Mouse (Mus musculus) stomach, embryonic 16.5 days (tissue): ENCODE results near the gene Tbc1d8. TPM values are rescaled to one million over a fixed set of nuclear protein-coding genes. Genes with fewer than 3 reads are reported as not detected.
A peak's percentile ranks its signal among the peaks of the same experiment; 100 is the strongest.

Source experiments
- ATAC-seq: fragments of 200-750 bp; cut with Nextera tagmentation; 2 replicates; pipeline ENCODE4 v1.8.0; 2017; ENCODE audit warnings: moderate number of reproducible peaks, moderate TSS enrichment; ENCODE audit not compliant: insufficient read depth, low FRiP score
- H3K27ac ChIP-seq: fragments of 300-500 bp; sonication (generic); 2 replicates; pipeline ENCODE4 v1.5.1; 2014; ENCODE audit warnings: low read length
- H3K27me3 ChIP-seq: fragments of 300-500 bp; sonication (generic); 2 replicates; pipeline ENCODE4 v1.6.1; 2014; ENCODE audit warnings: low read length, control low read depth, mixed read lengths; ENCODE audit not compliant: control insufficient read depth, insufficient read depth
- H3K36me3 ChIP-seq: fragments of 300-500 bp; sonication (generic); 2 replicates; pipeline ENCODE4 v1.6.1; 2014; ENCODE audit warnings: low read length; ENCODE audit not compliant: control insufficient read depth, insufficient read depth
- H3K4me1 ChIP-seq: fragments of 300-500 bp; sonication (generic); 2 replicates; pipeline ENCODE4 v1.6.1; 2014; ENCODE audit warnings: low read length, control low read depth, mixed read lengths; ENCODE audit not compliant: control insufficient read depth, insufficient read depth
- H3K4me2 ChIP-seq: fragments of 300-500 bp; sonication (generic); 2 replicates; pipeline ENCODE4 v1.6.1; 2014; ENCODE audit warnings: low read depth, low read length, mixed read lengths
- H3K4me3 ChIP-seq: fragments of 300-500 bp; sonication (generic); replicated peaks from 2 replicates; pipeline ENCODE4 v1.5.1; 2014; ENCODE audit warnings: mild to moderate bottlenecking, low read length
- H3K9ac ChIP-seq: fragments of 300-500 bp; sonication (generic); 2 replicates; pipeline ENCODE4 v1.6.1; 2014; ENCODE audit warnings: low read length
- H3K9me3 ChIP-seq: fragments of 300-500 bp; sonication (generic); replicated peaks from 2 replicates; pipeline ENCODE4 v1.6.1; 2016; ENCODE audit warnings: low read length, control low read depth; ENCODE audit not compliant: control insufficient read depth
- WGBS: fragments of 180-500 bp; shearing (Covaris S2); extraction: QIAGEN DNeasy Blood & Tissue Kit; methylation state at CpG from one replicate; pipeline ENCODE4 v1.1.7; 2014; 5-methylcytosine and 5-hydroxymethylcytosine counted together
- polyA plus RNA-seq: library from polyadenylated mRNA; unstranded; fragments of >200 nt; fragmentation: Nextera tagmentation; extraction: Ambion mirVana; gene quantifications from 2 replicates; pipeline ENCODE4 v1.2.1, GENCODE M21; 2015

The Tbc1d8 gene
- polyA plus RNA-seq, 1 experiment from 2014 or later: 11.6 TPM

DNA sequence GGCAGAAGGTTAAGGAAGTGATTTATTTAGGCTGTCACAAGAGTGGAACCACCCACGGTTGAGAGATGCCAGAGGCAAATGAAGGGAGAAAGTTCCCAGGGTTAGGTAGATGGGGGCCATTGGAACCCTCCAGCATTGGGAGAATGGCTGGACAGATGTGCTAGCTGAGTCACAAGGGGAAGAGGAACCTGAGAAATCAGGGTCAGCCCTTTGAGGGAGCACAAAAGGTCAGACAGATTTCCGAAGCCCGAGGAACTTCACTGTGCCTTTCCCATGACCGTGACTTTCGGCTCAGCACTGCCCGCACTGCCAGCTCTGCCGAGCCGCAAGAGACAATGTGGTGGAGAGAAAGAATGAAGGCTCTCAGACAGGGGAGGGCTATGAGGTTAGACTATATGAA lies 33.2 kb upstream of the Tbc1d8 start:
- ATAC-seq: no peak
- no peak overlapping the region for H3K4me3 ChIP-seq
- H3K36me3 ChIP-seq: no peaks in the 10 kb centered on the region
- no peaks in the 10 kb centered on the region for H3K27me3 ChIP-seq
- no peaks in the 10 kb centered on the region for H3K4me1 ChIP-seq
- no peak overlapping the region for H3K4me2 ChIP-seq
- H3K9ac ChIP-seq: no peak overlapping the region
- no peaks in the 10 kb centered on the region for H3K9me3 ChIP-seq
- WGBS: 74% methylated on average over 8 of the region's 8 CpGs
- H3K27ac ChIP-seq: no peak overlapping the region

DNA sequence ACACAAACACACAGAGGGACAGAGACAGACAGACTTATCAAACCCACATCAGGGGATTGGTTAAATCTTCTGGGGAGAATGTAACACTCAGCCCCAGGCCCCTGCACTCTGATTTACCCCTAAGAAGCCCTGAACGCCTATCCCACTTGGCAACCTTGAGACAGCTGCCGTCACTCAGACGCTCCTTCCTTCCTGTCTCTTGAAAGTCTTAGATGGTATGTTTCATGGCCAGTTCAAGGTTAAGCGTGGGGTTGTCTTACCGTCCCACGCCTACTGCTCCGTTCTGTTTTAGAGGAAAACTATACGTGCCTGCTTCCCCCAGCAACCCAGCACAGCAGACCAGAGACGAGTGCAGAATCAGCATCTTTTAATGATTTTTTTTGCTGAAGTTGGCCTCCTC lies 27.0 kb upstream of the Tbc1d8 start:
- no peak for ATAC-seq
- 53% methylated on average over 9 of the region's 9 CpGs for WGBS
- H3K36me3 ChIP-seq: no peaks in the 10 kb centered on the region
- no peaks in the 10 kb centered on the region for H3K9me3 ChIP-seq
- H3K4me1 ChIP-seq: no peaks in the 10 kb centered on the region
- H3K27ac ChIP-seq: no peak overlapping the region
- H3K9ac ChIP-seq: no peak overlapping the region; the same call in 1 of the 2 replicates
- no peak overlapping the region for H3K4me3 ChIP-seq
- no peaks in the 10 kb centered on the region for H3K27me3 ChIP-seq
- no peak overlapping the region for H3K4me2 ChIP-seq

DNA sequence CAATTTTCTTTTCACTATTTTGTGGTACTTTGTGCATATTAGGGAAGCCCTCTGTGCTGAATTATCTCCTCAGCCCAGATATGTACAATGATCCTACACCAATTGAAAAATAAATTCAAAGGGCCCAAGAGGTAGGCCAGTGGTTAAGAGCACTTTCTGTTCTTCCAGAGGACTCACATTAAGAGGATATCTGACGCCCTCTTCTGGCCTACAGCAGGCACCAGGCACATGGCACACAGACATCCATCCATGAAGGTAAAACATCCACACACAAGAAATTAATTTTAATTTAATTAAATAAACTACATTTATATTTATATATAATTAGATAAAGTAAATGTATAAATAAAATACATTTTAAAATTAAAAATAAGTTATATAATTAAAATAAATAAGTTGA lies 25.7 kb upstream of the Tbc1d8 start:
- Histone ChIP-seq H3K36me3 (no peaks in the 10 kb centered on the region), H3K9me3 (no peaks in the 10 kb centered on the region), H3K27me3 (no peaks in the 10 kb centered on the region), H3K27ac (no peak overlapping the region), H3K4me1 (no peaks in the 10 kb centered on the region), H3K4me2 (no peak overlapping the region), H3K9ac (no peak overlapping the region), H3K4me3 (no peak overlapping the region)
- ATAC-seq: no peak
- WGBS: 15% methylated on average over 1 of the region's 1 CpGs

DNA sequence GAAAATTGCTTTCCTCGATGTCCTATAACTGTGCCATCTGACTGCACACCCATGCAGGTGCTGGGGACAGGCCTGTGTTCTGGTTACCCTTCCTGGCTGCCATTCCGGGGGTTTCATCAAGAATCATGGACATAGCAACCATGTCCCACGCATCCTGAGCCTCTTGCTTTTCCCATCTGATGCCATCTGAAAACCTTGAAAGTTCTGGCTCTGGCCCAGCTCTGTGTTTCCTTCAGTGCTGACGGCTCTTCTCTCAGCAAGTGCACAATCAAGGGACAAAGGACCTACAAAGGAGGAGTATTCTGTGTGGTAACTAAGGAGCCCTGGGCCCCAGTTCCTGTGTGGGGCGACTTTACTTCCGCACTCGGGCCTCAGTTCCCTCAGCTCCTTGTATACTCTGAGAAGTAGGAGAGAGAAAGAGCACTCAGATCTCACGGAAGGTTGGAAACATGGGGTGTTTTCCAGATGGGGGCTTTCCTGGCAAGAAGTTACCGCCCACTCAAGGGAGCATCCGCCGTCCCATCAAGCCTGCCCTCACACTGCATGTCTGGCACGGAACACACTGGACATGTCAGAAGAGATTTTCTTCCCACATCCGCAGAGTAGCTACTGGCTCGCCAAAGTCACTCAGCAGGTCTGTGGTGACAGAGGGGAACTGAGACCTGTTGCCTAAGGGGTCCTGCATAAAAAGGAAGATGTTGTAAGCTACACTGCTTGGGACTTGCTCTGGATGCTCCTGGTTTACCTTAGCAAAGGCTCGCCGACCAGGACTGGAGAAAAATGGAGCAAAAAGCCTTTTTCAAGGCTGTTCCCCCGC lies 24.5 kb upstream of the Tbc1d8 start:
- no peaks in the 10 kb centered on the region for H3K9me3 ChIP-seq
- no peaks in the 10 kb centered on the region for H3K27me3 ChIP-seq
- no peak for ATAC-seq

GRCm38 (mm10) chr1:39499485-39499941 lies 21.0 kb upstream of the Tbc1d8 start:
- Histone ChIP-seq H3K27me3 (no peaks in the 10 kb centered on the region), H3K27ac (no peak overlapping the region), H3K4me3 (no peak overlapping the region), H3K4me1 (no peaks in the 10 kb centered on the region), H3K4me2 (no peak overlapping the region), H3K36me3 (no peaks in the 10 kb centered on the region), H3K9me3 (peaks cover 7% of the 10 kb centered on the region; the same call in 1 of the 2 replicates), H3K9ac (no peak overlapping the region)
- peak; percentile 44; the same call in 1 of the 2 replicates for ATAC-seq
- 78% methylated on average over 2 of the region's 2 CpGs for WGBS

More for the DNA sequence above, 24.5 kb upstream of the Tbc1d8 start:
- Histone ChIP-seq H3K4me3 (no peak overlapping the region), H3K27ac (no peak overlapping the region), H3K4me2 (no peak overlapping the region), H3K4me1 (no peaks in the 10 kb centered on the region), H3K9ac (no peak overlapping the region), H3K36me3 (no peaks in the 10 kb centered on the region)
- WGBS: 81% methylated on average over 17 of the region's 17 CpGs

DNA sequence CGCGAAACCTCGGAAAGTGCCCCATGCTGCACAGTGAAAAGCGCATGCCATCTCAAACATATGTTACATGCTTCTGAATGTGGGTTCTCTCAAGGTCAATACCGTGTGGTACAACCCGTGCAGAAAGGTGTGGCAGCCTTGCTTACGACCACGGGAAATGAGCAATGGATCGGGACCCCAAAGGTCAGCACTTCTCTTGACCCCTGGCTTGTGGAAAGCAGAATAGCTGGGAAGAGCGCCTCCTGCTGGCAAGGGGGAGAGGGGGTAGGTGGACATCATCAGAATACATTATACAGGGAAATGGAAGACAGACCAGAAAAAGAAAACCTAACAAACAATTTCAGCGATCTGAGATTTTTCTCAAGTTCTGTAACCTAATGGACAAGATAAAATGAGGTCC lies 19.2 kb upstream of the Tbc1d8 start:
- Histone ChIP-seq H3K36me3 (no peaks in the 10 kb centered on the region), H3K4me2 (no peak overlapping the region), H3K4me3 (no peak overlapping the region), H3K27me3 (no peaks in the 10 kb centered on the region), H3K9ac (no peak overlapping the region), H3K9me3 (peaks cover 7% of the 10 kb centered on the region; the same call in 1 of the 2 replicates), H3K27ac (no peak overlapping the region), H3K4me1 (no peaks in the 10 kb centered on the region)
- ATAC-seq: no peak
- WGBS: 86% methylated on average over 11 of the region's 11 CpGs

GRCm38 (mm10) chr1:39496995-39497394 lies 18.4 kb upstream of the Tbc1d8 start:
- Histone ChIP-seq H3K9me3 (peaks cover 7% of the 10 kb centered on the region; the same call in 1 of the 2 replicates), H3K36me3 (no peaks in the 10 kb centered on the region), H3K9ac (no peak overlapping the region), H3K4me1 (no peaks in the 10 kb centered on the region), H3K4me2 (no peak overlapping the region), H3K27me3 (no peaks in the 10 kb centered on the region), H3K4me3 (no peak overlapping the region), H3K27ac (no peak overlapping the region)
- 93% methylated on average over 4 of the region's 4 CpGs for WGBS
- no peak for ATAC-seq

DNA sequence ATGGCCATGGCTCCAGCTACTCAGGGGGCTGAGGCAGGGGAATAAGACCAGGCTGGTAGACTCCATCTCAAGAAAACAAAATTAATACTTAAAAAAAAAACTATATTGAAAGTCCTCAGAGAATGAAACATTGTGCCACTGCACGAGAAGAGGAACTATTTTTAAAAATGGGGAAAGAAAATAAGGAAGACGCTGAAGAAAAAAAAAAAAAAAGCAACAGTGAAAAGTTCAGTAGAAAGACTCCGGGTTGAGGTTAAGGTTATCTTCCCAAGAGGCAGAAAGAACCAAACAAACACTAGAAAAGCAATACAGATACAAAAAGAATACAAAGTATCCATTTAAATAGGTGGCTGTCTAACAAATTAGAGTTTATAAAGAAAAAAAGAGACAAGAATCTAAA lies 15.1 kb upstream of the Tbc1d8 start:
- Histone ChIP-seq H3K9me3 (peaks cover 7% of the 10 kb centered on the region; the same call in 1 of the 2 replicates), H3K9ac (no peak overlapping the region), H3K4me2 (no peak overlapping the region), H3K4me1 (no peaks in the 10 kb centered on the region), H3K27me3 (no peaks in the 10 kb centered on the region), H3K27ac (no peak overlapping the region), H3K36me3 (no peaks in the 10 kb centered on the region), H3K4me3 (no peak overlapping the region)
- WGBS: 77% methylated on average over 3 of the region's 3 CpGs
- no peak for ATAC-seq

DNA sequence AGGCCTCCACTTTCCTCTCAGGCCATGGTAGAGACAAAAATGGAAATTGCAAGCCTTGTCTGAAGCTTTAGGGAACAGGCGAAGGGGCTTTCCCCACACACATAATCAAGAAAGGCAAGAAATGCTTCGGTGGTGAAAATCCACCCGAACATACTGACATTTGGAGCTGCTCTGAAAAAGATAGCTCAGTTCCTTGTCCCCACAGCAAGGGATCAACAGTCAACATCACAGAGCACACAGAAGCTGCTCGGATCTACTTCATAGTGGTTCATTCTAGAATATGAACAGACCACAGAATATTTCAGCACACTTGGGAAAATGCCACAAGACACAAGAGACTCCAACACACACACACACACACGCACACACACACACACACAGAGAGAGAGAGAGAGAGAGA lies 14.6 kb upstream of the Tbc1d8 start:
- Histone ChIP-seq H3K27me3 (no peaks in the 10 kb centered on the region), H3K27ac (no peak overlapping the region), H3K4me2 (no peak overlapping the region), H3K36me3 (no peaks in the 10 kb centered on the region), H3K4me3 (no peak overlapping the region), H3K9ac (no peak overlapping the region), H3K9me3 (peaks cover 7% of the 10 kb centered on the region; the same call in 1 of the 2 replicates), H3K4me1 (no peaks in the 10 kb centered on the region)
- WGBS: 80% methylated on average over 5 of the region's 5 CpGs
- ATAC-seq: no peak
